Mouse (Mus musculus) embryonic fibroblast, embryonic 13.5 days (primary cell): ENCODE data around the gene Itgb3.

Experiments used
- CTCF ChIP-seq: IDR thresholded peaks from 2 replicates; pipeline ENCODE4 v1.5.1; 2011; ENCODE audit warnings: mild to moderate bottlenecking, control low read depth, low read length, moderate library complexity, borderline replicate concordance; ENCODE audit not compliant: insufficient read depth
- POLR2A ChIP-seq: IDR thresholded peaks from 2 replicates; pipeline ENCODE4 v1.6.1; 2011; ENCODE audit warnings: low read depth, mild to moderate bottlenecking, control low read depth, low read length, moderate library complexity

GRCm38 (mm10) chr11:104609033-104609684 lies 1.4 kb downstream of the Itgb3 start:
- TF ChIP-seq POLR2A (no peak), CTCF (no peak)
